Mouse (Mus musculus) lung, adult 2 months (tissue): ENCODE measurements around the gene Jph3.

Source experiments
- CTCF ChIP-seq: fragments of 200-500 bp; IDR thresholded peaks from 2 replicates; pipeline ENCODE4 v1.5.1; 2011; ENCODE audit warnings: mild to moderate bottlenecking, low read length, control low read depth; ENCODE audit not compliant: insufficient read depth
- POLR2A ChIP-seq: fragments of 200-500 bp; IDR thresholded peaks from 2 replicates; pipeline ENCODE4 v1.6.1; 2011; ENCODE audit warnings: low read depth, mild to moderate bottlenecking, control low read depth, low read length, borderline replicate concordance; ENCODE audit errors: extremely low read depth

DNA sequence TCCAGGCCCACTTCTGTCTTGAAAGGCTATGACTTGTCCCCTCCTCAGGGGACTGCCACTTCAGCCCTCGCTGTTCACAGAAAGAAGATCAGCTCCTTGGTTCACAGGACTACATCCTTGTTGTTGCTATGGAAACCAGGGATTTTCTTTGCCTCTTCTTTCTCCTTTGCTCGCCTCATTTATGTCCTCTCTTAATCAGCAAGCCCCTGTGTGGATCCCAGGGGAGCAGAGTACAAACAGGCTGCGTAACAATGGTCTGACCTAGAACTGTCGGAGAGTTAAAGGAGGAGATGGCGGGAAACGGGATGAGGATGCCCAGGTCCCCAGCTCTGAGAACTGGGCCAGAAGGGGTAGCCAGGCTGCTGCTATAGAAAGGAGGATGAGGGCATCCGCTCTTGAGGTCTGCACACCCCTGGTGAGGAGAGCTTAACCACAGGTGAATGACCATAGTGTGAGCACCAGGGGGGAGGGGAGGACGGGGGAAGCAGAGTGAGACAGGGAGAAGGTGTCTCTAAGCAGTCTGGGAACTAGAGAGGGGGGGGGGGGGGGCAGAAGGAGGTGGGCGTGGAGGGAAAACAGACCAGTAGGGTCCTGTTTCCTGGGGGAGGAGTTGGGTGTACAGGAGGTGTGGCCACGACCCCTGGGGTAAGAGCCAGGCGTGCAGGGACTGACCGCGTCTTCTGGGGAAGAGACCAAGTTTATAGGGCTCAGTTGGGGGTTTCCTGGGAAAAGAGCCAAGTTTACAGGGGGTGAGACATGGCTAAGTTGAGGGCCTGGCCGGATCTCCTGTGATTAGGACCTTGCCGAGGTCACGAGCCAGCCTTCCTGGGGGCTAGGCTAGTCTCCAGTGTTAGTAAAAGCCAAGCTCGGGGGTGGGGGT, 31.4 kb upstream of the Jph3 start:
- TF ChIP-seq CTCF (no peak), POLR2A (no peak)
